Mouse (Mus musculus) erythroblast, embryonic 14.5 days (primary cell): ENCODE results near the gene Nop2. TPM values are rescaled to one million over a fixed set of nuclear protein-coding genes. Genes with fewer than 3 reads are reported as not detected.
"Not testable (repeated sequence)": the region's sequence is repeated elsewhere in the genome, so short reads cannot be mapped to it uniquely, and the experiment has no call there.

Experiments
- H3K27me3 ChIP-seq: 2 replicates; pipeline ENCODE4 v1.6.1; 2012; ENCODE audit warnings: inconsistent platforms; ENCODE audit not compliant: control insufficient read depth
- H3K36me3 ChIP-seq: 2 replicates; pipeline ENCODE4 v1.6.1; 2012; ENCODE audit warnings: mild to moderate bottlenecking, inconsistent platforms; ENCODE audit not compliant: control insufficient read depth
- H3K4me1 ChIP-seq: 2 replicates; pipeline ENCODE4 v1.6.1; 2012; ENCODE audit warnings: inconsistent platforms; ENCODE audit not compliant: control insufficient read depth
- H3K4me3 ChIP-seq: replicated peaks from 2 replicates; pipeline ENCODE3; 2012; ENCODE audit warnings: moderate library complexity, mild to moderate bottlenecking, inconsistent platforms
- H3K9me3 ChIP-seq: 2 replicates; pipeline ENCODE4 v1.6.1; 2012; ENCODE audit warnings: low read length, inconsistent platforms, mixed read lengths; ENCODE audit not compliant: control insufficient read depth
- GATA1 ChIP-seq: IDR thresholded peaks from 2 replicates; pipeline ENCODE4 v1.6.1; 2012; ENCODE audit warnings: low read length, inconsistent platforms, mixed read lengths
- TAL1 ChIP-seq: IDR thresholded peaks from 3 replicates; pipeline ENCODE4 v1.6.1; 2012; ENCODE audit warnings: low read length, inconsistent platforms, mixed read lengths
- polyA plus RNA-seq: library from polyadenylated mRNA; stranded (reverse); fragments of >175 nt; gene quantifications from 2 replicates; pipeline ENCODE4 v1.2.3, GENCODE M21; 2012

Nop2 gene
- polyA plus RNA-seq, 1 experiment, result 0.78 TPM

DNA sequence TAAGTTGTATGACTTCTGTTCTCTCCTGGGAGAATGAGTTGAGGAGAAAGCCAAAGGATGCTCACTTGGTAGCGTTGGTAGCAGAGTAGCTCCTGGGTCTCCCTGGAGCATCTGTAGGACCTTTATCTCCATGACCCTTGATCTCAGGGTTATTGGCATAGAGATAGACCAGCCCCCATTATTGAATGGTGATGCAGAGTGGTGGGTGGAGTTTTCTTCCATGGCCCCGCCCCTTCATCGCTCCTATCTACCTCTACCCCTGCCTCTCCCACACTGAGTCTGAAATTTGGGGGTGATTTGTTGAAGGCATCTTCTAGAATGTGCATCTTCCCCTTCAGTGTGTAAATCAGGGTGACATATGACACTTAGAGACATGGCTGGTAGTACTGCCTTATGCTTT lies 24.8 kb downstream of the Nop2 start:
- H3K9me3 ChIP-seq, result no peaks in the 10 kb centered on the region
- no peaks in the 10 kb centered on the region for H3K27me3 ChIP-seq
- H3K4me1 ChIP-seq, result peaks cover 52% of the 10 kb centered on the region
- H3K4me3 ChIP-seq, result no peak overlapping the region
- TF ChIP-seq TAL1 (no peak), GATA1 (no peak)
- peaks cover 88% of the 10 kb centered on the region for H3K36me3 ChIP-seq

DNA sequence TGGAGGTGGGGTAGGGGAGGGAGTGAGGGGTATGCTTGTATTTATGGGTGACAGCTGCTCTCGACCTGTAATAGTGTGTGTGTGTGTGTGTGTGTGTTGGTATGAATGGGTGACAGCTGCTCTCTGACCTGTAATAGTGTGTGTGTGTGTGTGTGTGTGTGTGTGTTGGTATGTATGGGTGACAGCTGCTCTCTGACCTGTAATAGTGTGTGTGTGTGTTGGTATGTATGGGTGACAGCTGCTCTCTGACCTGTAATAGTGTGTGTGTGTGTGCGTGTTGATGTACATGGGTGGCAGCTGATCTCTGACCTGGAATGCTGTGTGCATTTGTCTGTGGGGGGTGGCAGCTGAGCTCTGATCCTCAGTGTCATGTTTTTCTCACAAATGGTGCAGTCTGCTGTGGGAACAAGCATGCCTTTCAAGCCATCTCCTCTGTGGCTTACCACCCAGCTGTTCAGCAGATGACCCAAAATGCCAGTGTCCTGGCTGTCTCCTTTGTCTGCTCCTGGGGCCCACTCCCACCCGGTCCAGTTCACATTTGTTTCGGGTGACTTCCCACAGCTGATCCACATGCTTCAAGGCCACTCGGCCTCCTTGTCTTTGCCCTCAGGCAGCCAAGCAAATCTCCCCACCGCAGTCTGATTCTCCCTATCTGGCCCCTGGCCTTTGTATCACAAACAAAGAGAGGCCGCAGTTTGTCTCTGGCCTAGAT lies 25.4 kb downstream of the Nop2 start:
- H3K27me3 ChIP-seq, result no peaks in the 10 kb centered on the region
- no peaks in the 10 kb centered on the region for H3K9me3 ChIP-seq
- no peak overlapping the region for H3K4me3 ChIP-seq
- TF ChIP-seq GATA1, result no peak
- no peak for TF ChIP-seq TAL1
- H3K36me3 ChIP-seq, result peaks cover 89% of the 10 kb centered on the region
- peaks cover 52% of the 10 kb centered on the region for H3K4me1 ChIP-seq

DNA sequence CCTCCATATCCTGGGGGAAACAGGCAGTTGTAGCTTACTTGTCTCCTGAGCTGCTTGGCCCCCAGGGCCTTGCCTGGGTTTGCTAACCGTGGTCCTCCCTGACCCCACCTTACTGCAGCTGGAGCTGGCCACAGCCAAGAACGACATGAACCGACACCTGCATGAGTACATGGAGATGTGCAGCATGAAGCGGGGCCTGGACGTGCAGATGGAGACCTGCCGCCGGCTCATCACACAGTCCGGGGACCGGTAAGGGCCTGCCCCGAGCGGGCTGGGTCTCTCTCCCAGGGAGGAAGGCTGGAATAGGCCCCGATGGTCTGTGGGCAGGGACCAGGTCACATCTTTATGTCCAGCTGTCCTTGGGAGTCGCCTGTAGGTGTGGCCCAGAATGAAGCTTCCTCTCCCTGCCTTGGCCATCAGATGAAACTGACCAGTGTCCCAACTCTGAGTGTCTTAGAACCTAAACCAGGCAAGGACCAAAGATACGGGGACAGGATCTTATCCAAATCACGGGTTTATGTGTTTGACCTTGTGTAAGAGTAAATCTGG lies 27.3 kb downstream of the Nop2 start:
- H3K36me3 ChIP-seq, result peaks cover 87% of the 10 kb centered on the region
- no peaks in the 10 kb centered on the region for H3K9me3 ChIP-seq
- no peak for TF ChIP-seq GATA1
- no peak for TF ChIP-seq TAL1
- peaks cover 55% of the 10 kb centered on the region for H3K4me1 ChIP-seq
- H3K27me3 ChIP-seq, result no peaks in the 10 kb centered on the region
- no peak overlapping the region for H3K4me3 ChIP-seq

DNA sequence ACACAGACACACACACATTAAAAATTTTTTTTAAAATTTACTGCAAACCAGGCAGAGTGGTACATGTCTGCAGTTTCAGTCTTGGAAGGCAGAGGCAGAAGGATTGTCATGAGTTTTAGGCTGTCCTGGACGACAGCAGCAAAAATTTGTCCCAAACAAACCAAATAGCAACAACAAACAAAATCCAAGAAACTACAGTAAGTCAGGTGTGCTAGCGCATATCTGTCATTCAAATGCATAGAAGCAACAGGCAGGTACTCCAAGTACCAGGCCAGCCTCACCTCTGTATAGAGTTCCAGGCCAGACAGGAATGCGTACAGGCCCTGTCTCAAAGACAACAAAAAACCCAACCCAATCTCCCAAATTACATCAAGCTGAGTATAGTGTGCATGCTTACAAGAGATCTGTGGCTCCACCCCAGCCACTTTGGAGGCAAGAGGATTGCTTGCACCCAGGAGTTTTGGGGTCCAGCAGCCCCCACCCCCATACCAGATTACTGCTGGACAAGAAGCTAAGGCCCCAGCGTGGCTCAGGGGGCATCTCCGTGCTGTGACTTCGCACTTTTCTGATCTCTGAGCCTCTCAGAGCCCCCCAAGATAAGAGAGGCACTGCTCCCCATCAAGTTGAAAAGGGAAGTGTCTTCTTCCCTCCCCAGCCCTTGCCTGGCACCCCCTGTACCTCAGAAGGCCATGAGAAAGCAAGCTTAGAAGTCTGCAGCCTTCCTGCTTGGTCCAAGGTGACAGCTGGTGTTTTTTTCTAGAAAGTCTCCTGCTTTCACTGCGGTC lies 28.3 kb downstream of the Nop2 start:
- Histone ChIP-seq H3K9me3 (no peaks in the 10 kb centered on the region), H3K4me1 (peaks cover 64% of the 10 kb centered on the region), H3K27me3 (no peaks in the 10 kb centered on the region), H3K4me3 (no peak overlapping the region), H3K36me3 (peaks cover 91% of the 10 kb centered on the region)
- TF ChIP-seq GATA1, result no peak
- no peak for TF ChIP-seq TAL1

- no peak overlapping the region for H3K4me3 ChIP-seq
- peaks cover 86% of the 10 kb centered on the region for H3K36me3 ChIP-seq
- H3K4me1 ChIP-seq, result peaks cover 64% of the 10 kb centered on the region
- no peaks in the 10 kb centered on the region for H3K27me3 ChIP-seq
- TF ChIP-seq GATA1, result no peak
- no peak for TF ChIP-seq TAL1
- H3K9me3 ChIP-seq, result no peaks in the 10 kb centered on the region
These were observed 28.8 kb downstream of the Nop2 start for GRCm38 (mm10) chr6:125160558-125160853.

GRCm38 (mm10) chr6:125160854-125161760 lies 29.4 kb downstream of the Nop2 start:
- H3K4me3 ChIP-seq, result no peak overlapping the region
- H3K36me3 ChIP-seq, result peaks cover 80% of the 10 kb centered on the region

GRCm38 (mm10) chr6:125161971-125162370 lies 30.3 kb downstream of the Nop2 start:
- not testable (repeated sequence) for H3K9me3 ChIP-seq, H3K4me3 ChIP-seq, H3K27me3 ChIP-seq
- peaks cover 68% of the 10 kb centered on the region for H3K4me1 ChIP-seq
- peaks cover 80% of the 10 kb centered on the region for H3K36me3 ChIP-seq

More at GRCm38 (mm10) chr6:125160854-125161760, 29.4 kb downstream of the Nop2 start:
- Histone ChIP-seq H3K27me3 (no peaks in the 10 kb centered on the region), H3K9me3 (no peaks in the 10 kb centered on the region), H3K4me1 (peaks cover 65% of the 10 kb centered on the region)
- TF ChIP-seq TAL1 (no peak), GATA1 (no peak)

DNA sequence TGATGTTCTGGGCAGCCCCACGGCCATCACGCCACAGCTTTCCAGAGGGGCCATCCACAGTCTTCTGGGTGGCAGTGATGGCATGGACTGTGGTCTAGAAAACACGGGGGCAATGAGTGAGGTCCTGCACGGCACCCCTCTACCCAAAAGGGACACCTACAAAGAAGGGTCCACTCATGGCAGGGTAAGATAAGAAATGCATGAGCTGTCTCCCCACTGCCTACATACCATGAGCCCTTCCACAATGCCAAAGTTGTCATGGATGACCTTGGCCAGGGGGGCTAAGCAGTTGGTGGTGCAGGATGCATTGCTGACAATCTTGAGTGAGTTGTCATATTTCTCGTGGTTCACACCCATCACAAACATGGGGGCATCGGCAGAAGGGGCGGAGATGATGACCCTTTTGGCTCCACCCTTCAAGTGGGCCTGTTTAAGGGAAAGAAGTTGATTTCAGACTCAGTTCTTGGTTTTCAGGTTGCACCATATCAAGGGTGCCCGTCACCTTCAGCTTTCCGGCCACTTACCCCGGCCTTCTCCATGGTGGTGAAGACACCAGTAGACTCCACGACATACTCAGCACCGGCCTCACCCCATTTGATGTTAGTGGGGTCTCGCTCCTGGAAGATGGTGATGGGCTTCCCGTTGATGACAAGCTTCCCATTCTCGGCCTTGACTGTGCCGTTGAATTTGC lies 31.1 kb downstream of the Nop2 start:
- Histone ChIP-seq H3K4me1 (peaks cover 76% of the 10 kb centered on the region), H3K36me3 (peaks cover 81% of the 10 kb centered on the region)
- not testable (repeated sequence) for H3K4me3 ChIP-seq

More for the DNA sequence above, 31.1 kb downstream of the Nop2 start:
- not testable (repeated sequence) for H3K27me3 ChIP-seq, H3K9me3 ChIP-seq
